Mouse (Mus musculus): ENCODE measurements around the gene Samd9l. TPM values are rescaled to one million over a fixed set of nuclear protein-coding genes. Genes with fewer than 3 reads are reported as not detected.
"Not testable (repeated sequence)": the region's sequence is repeated elsewhere in the genome, so short reads cannot be mapped to it uniquely, and the experiment has no call there.

The Samd9l gene
- polyA plus RNA-seq, 1 experiment from 2014 or later, result 7.5 TPM

GRCm38 (mm10) chr6:3395921-3396611, 3.3 kb downstream of the Samd9l start:
- H3K9me3 ChIP-seq (ENCODE audit: low read length); H3K36me3 ChIP-seq (ENCODE audit: insufficient read depth, low read length); H3K27ac ChIP-seq (ENCODE audit: low read length); H3K27me3 ChIP-seq (replicated peaks; ENCODE audit: insufficient read depth, low read length); H3K4me1 ChIP-seq (ENCODE audit: insufficient read depth, low read depth, low read length); H3K4me3 ChIP-seq (ENCODE audit: low read depth, low read length); H3K9ac ChIP-seq (replicated peaks; ENCODE audit: low read depth): not testable (repeated sequence)
- peak; percentile 80 for TF ChIP-seq EP300 (IDR thresholded peaks at IDR 0.05)
- peak overlapping the region; percentile 8; the same call in 1 of the 2 replicates for H3K4me2 ChIP-seq (replicated peaks; ENCODE audit: low read depth, low read length)
- WGBS, result 35% methylated on average over 4 of the region's 4 CpGs
- peak; percentile 84 for ATAC-seq
- peak; percentile 60 for DNase-seq (ENCODE audit: low spot score)

- ATAC-seq (no peak), DNase-seq (ENCODE audit: low spot score) (no peak)
- no peak overlapping the region for H3K4me3 ChIP-seq (ENCODE audit: low read depth, low read length)
- no peak overlapping the region for H3K9ac ChIP-seq (replicated peaks; ENCODE audit: low read depth)
- no peaks in the 10 kb centered on the region for H3K27me3 ChIP-seq (replicated peaks; ENCODE audit: insufficient read depth, low read length)
- no peak overlapping the region for H3K4me2 ChIP-seq (replicated peaks; ENCODE audit: low read depth, low read length)
- no peaks in the 10 kb centered on the region for H3K4me1 ChIP-seq (ENCODE audit: insufficient read depth, low read depth, low read length)
- TF ChIP-seq EP300 (IDR thresholded peaks at IDR 0.05), result no peak
- no peak for TF ChIP-seq CTCF (IDR thresholded peaks at IDR 0.05)
- no peak overlapping the region for H3K27ac ChIP-seq (ENCODE audit: low read length)
- 89% methylated on average over 1 of the region's 1 CpGs for WGBS
- no peaks in the 10 kb centered on the region for H3K36me3 ChIP-seq (ENCODE audit: insufficient read depth, low read length)
- H3K9me3 ChIP-seq (ENCODE audit: low read length), result no peaks in the 10 kb centered on the region
Measured at GRCm38 (mm10) chr6:3389995-3390394, 9.4 kb downstream of the Samd9l start.

GRCm38 (mm10) chr6:3386565-3386964, 12.8 kb downstream of the Samd9l start:
- WGBS, result 74% methylated on average over 6 of the region's 6 CpGs
- H3K36me3 ChIP-seq (ENCODE audit: insufficient read depth, low read length), result no peaks in the 10 kb centered on the region
- no peak overlapping the region for H3K9ac ChIP-seq (replicated peaks; ENCODE audit: low read depth)
- peak; percentile 56 for DNase-seq (ENCODE audit: low spot score)
- no peaks in the 10 kb centered on the region for H3K4me1 ChIP-seq (ENCODE audit: insufficient read depth, low read depth, low read length)
- H3K9me3 ChIP-seq (ENCODE audit: low read length), result no peaks in the 10 kb centered on the region
- TF ChIP-seq EP300 (IDR thresholded peaks at IDR 0.05) (no peak), CTCF (IDR thresholded peaks at IDR 0.05) (no peak)
- H3K4me2 ChIP-seq (replicated peaks; ENCODE audit: low read depth, low read length), result no peak overlapping the region
- H3K27me3 ChIP-seq (replicated peaks; ENCODE audit: insufficient read depth, low read length), result no peaks in the 10 kb centered on the region
- no peak overlapping the region for H3K27ac ChIP-seq (ENCODE audit: low read length)
- no peak overlapping the region for H3K4me3 ChIP-seq (ENCODE audit: low read depth, low read length)
- ATAC-seq, result no peak

- peak; percentile 20; the same call in 1 of the 2 replicates for ATAC-seq
- not testable (repeated sequence) for DNase-seq (ENCODE audit: low spot score); H3K27ac ChIP-seq (ENCODE audit: low read length); H3K36me3 ChIP-seq (ENCODE audit: insufficient read depth, low read length); H3K9me3 ChIP-seq (ENCODE audit: low read length); H3K4me3 ChIP-seq (ENCODE audit: low read depth, low read length); H3K4me1 ChIP-seq (ENCODE audit: insufficient read depth, low read depth, low read length); H3K27me3 ChIP-seq (replicated peaks; ENCODE audit: insufficient read depth, low read length); H3K9ac ChIP-seq (replicated peaks; ENCODE audit: low read depth); H3K4me2 ChIP-seq (replicated peaks; ENCODE audit: low read depth, low read length)
Measured at GRCm38 (mm10) chr6:3384816-3385215, 14.6 kb downstream of the Samd9l start.

GRCm38 (mm10) chr6:3384115-3384791, 15.1 kb downstream of the Samd9l start:
- WGBS, result no CpG with 5 or more reads among the region's 4 CpGs
- H3K4me3 ChIP-seq (ENCODE audit: low read depth, low read length); DNase-seq (ENCODE audit: low spot score); H3K27ac ChIP-seq (ENCODE audit: low read length); H3K27me3 ChIP-seq (replicated peaks; ENCODE audit: insufficient read depth, low read length); H3K36me3 ChIP-seq (ENCODE audit: insufficient read depth, low read length); H3K4me1 ChIP-seq (ENCODE audit: insufficient read depth, low read depth, low read length); H3K4me2 ChIP-seq (replicated peaks; ENCODE audit: low read depth, low read length); H3K9me3 ChIP-seq (ENCODE audit: low read length); H3K9ac ChIP-seq (replicated peaks; ENCODE audit: low read depth): not testable (repeated sequence)
- peak; percentile 90 for ATAC-seq

- DNase-seq (ENCODE audit: low spot score) (no peak), ATAC-seq (no peak)
- Histone ChIP-seq H3K4me1 (ENCODE audit: insufficient read depth, low read depth, low read length) (no peaks in the 10 kb centered on the region), H3K4me2 (replicated peaks; ENCODE audit: low read depth, low read length) (no peak overlapping the region), H3K4me3 (ENCODE audit: low read depth, low read length) (no peak overlapping the region), H3K27ac (ENCODE audit: low read length) (no peak overlapping the region), H3K9me3 (ENCODE audit: low read length) (no peaks in the 10 kb centered on the region; the same call in 1 of the 2 replicates), H3K27me3 (replicated peaks; ENCODE audit: insufficient read depth, low read length) (no peaks in the 10 kb centered on the region), H3K36me3 (ENCODE audit: insufficient read depth, low read length) (peaks cover 15% of the 10 kb centered on the region), H3K9ac (replicated peaks; ENCODE audit: low read depth) (no peak overlapping the region)
- WGBS, result 73% methylated on average over 2 of the region's 2 CpGs
- TF ChIP-seq CTCF (IDR thresholded peaks at IDR 0.05) (no peak), EP300 (IDR thresholded peaks at IDR 0.05) (no peak)
Measured at GRCm38 (mm10) chr6:3379146-3379545, 20.2 kb downstream of the Samd9l start.

Measured in lung, postnatal 0 days (tissue).